Mouse (Mus musculus): Measurements from ENCODE around the gene Zbtb9. TPM values are rescaled to one million over a fixed set of nuclear protein-coding genes. Genes with fewer than 3 reads are reported as not detected.
A peak's percentile ranks its signal among the peaks of the same experiment; 100 is the strongest.
"Not testable (repeated sequence)": the region's sequence is repeated elsewhere in the genome, so short reads cannot be mapped to it uniquely, and the experiment has no call there.

The Zbtb9 gene
- polyA plus RNA-seq, 1 experiment from 2014 or later, result 9.2 TPM

GRCm38 (mm10) chr17:26961572-26962240 is 11.3 kb upstream of the Zbtb9 start:
- no peak for ATAC-seq
- peaks cover 60% of the 10 kb centered on the region for H3K36me3 ChIP-seq
- WGBS (ENCODE audit: insufficient replicate concordance), result 88% methylated on average over 21 of the region's 21 CpGs

GRCm38 (mm10) chr17:26966993-26967392 is 6.0 kb upstream of the Zbtb9 start:
- Histone ChIP-seq H3K36me3 (peaks cover 40% of the 10 kb centered on the region), H3K27ac (no peak overlapping the region), H3K27me3 (replicated peaks) (no peaks in the 10 kb centered on the region), H3K9me3 (replicated peaks) (no peaks in the 10 kb centered on the region), H3K4me2 (no peak overlapping the region), H3K9ac (no peak overlapping the region), H3K4me3 (no peak overlapping the region), H3K4me1 (peaks cover 18% of the 10 kb centered on the region)
- ATAC-seq, result no peak
- 83% methylated on average over 11 of the region's 11 CpGs for WGBS (ENCODE audit: insufficient replicate concordance)

More at GRCm38 (mm10) chr17:26961572-26962240, 11.3 kb upstream of the Zbtb9 start:
- Histone ChIP-seq H3K4me2 (no peak overlapping the region), H3K4me3 (no peak overlapping the region), H3K9ac (no peak overlapping the region), H3K27me3 (replicated peaks) (no peaks in the 10 kb centered on the region), H3K27ac (no peak overlapping the region), H3K4me1 (peaks cover 41% of the 10 kb centered on the region), H3K9me3 (replicated peaks) (no peaks in the 10 kb centered on the region)

- Histone ChIP-seq H3K4me3 (no peak overlapping the region), H3K4me2 (no peak overlapping the region), H3K36me3 (peaks cover 35% of the 10 kb centered on the region), H3K9ac (no peak overlapping the region), H3K9me3 (replicated peaks) (no peaks in the 10 kb centered on the region), H3K27me3 (replicated peaks) (no peaks in the 10 kb centered on the region), H3K27ac (no peak overlapping the region), H3K4me1 (peaks cover 23% of the 10 kb centered on the region)
- WGBS (ENCODE audit: insufficient replicate concordance), result 84% methylated on average over 6 of the region's 6 CpGs
- no peak for ATAC-seq
These were observed 5.5 kb upstream of the Zbtb9 start for GRCm38 (mm10) chr17:26967477-26967876.

GRCm38 (mm10) chr17:26968200-26968611 is 4.8 kb upstream of the Zbtb9 start:
- Histone ChIP-seq H3K9ac (no peak overlapping the region), H3K27me3 (replicated peaks) (no peaks in the 10 kb centered on the region), H3K4me1 (peaks cover 25% of the 10 kb centered on the region), H3K4me2 (no peak overlapping the region), H3K27ac (no peak overlapping the region), H3K9me3 (replicated peaks) (no peaks in the 10 kb centered on the region), H3K36me3 (peaks cover 28% of the 10 kb centered on the region), H3K4me3 (no peak overlapping the region)
- WGBS (ENCODE audit: insufficient replicate concordance), result 79% methylated on average over 6 of the region's 6 CpGs
- no peak for ATAC-seq

- Histone ChIP-seq H3K9me3 (replicated peaks) (no peaks in the 10 kb centered on the region), H3K4me3 (no peak overlapping the region), H3K4me2 (no peak overlapping the region), H3K9ac (no peak overlapping the region), H3K27ac (no peak overlapping the region), H3K27me3 (replicated peaks) (no peaks in the 10 kb centered on the region), H3K36me3 (peaks cover 25% of the 10 kb centered on the region), H3K4me1 (peaks cover 35% of the 10 kb centered on the region)
- ATAC-seq, result no peak
- 81% methylated on average over 6 of the region's 6 CpGs for WGBS (ENCODE audit: insufficient replicate concordance)
These were observed 3.7 kb upstream of the Zbtb9 start for GRCm38 (mm10) chr17:26969257-26969656.

- Histone ChIP-seq H3K4me3 (no peak overlapping the region), H3K9ac (no peak overlapping the region), H3K27me3 (replicated peaks) (no peaks in the 10 kb centered on the region), H3K36me3 (peaks cover 30% of the 10 kb centered on the region), H3K27ac (no peak overlapping the region), H3K9me3 (replicated peaks) (no peaks in the 10 kb centered on the region), H3K4me2 (no peak overlapping the region), H3K4me1 (peaks cover 45% of the 10 kb centered on the region)
- WGBS (ENCODE audit: insufficient replicate concordance), result 44% methylated on average over 12 of the region's 12 CpGs
- no peak for ATAC-seq
These were observed 2.7 kb upstream of the Zbtb9 start for GRCm38 (mm10) chr17:26970221-26970620.

- peak overlapping the region; percentile 88 for H3K9ac ChIP-seq
- H3K36me3 ChIP-seq, result peaks cover 35% of the 10 kb centered on the region
- peaks cover 55% of the 10 kb centered on the region for H3K4me1 ChIP-seq
- peak overlapping the region; percentile 87; the same call in 1 of the 2 replicates for H3K27ac ChIP-seq
- H3K9me3 ChIP-seq (replicated peaks), result no peaks in the 10 kb centered on the region
- H3K4me2 ChIP-seq, result peak overlapping the region; percentile 97
- 66% methylated on average over 7 of the region's 8 CpGs for WGBS (ENCODE audit: insufficient replicate concordance)
- no peaks in the 10 kb centered on the region for H3K27me3 ChIP-seq (replicated peaks)
- no peak for ATAC-seq
- H3K4me3 ChIP-seq, result peak overlapping the region; percentile 84
These were observed 1.6 kb upstream of the Zbtb9 start for GRCm38 (mm10) chr17:26971247-26971905.

- peak overlapping the region; percentile 84 for H3K4me3 ChIP-seq
- 2% methylated on average over 3 of the region's 3 CpGs for WGBS (ENCODE audit: insufficient replicate concordance)
- H3K27ac ChIP-seq, result peak overlapping the region; percentile 87
- ATAC-seq, result no peak
- H3K4me2 ChIP-seq, result peak overlapping the region; percentile 97
- peak overlapping the region; percentile 88 for H3K9ac ChIP-seq
- H3K36me3 ChIP-seq, result peaks cover 35% of the 10 kb centered on the region
- H3K27me3 ChIP-seq (replicated peaks), result no peaks in the 10 kb centered on the region
- peaks cover 55% of the 10 kb centered on the region for H3K4me1 ChIP-seq
- no peaks in the 10 kb centered on the region for H3K9me3 ChIP-seq (replicated peaks)
These were observed 860 bp upstream of the Zbtb9 start for GRCm38 (mm10) chr17:26972107-26972506.

GRCm38 (mm10) chr17:26974547-26974946 is 1.6 kb downstream of the Zbtb9 start:
- Histone ChIP-seq H3K36me3 (peaks cover 47% of the 10 kb centered on the region), H3K27ac (no peak overlapping the region), H3K9ac (peak overlapping the region; percentile 84), H3K4me3 (peak overlapping the region; percentile 84; the same call in 1 of the 2 replicates), H3K4me2 (peak overlapping the region; percentile 97), H3K9me3 (replicated peaks) (no peaks in the 10 kb centered on the region), H3K27me3 (replicated peaks) (no peaks in the 10 kb centered on the region), H3K4me1 (peaks cover 62% of the 10 kb centered on the region)
- WGBS (ENCODE audit: insufficient replicate concordance), result 83% methylated on average over 15 of the region's 15 CpGs
- ATAC-seq, result no peak

GRCm38 (mm10) chr17:26975415-26975814 is 2.4 kb downstream of the Zbtb9 start:
- Histone ChIP-seq H3K4me2 (0 out of 2 replicates have a peak overlapping the region, but pooled peaks have one; percentile 17), H3K36me3 (peaks cover 48% of the 10 kb centered on the region), H3K27me3 (replicated peaks) (no peaks in the 10 kb centered on the region), H3K27ac (no peak overlapping the region), H3K4me1 (peaks cover 60% of the 10 kb centered on the region), H3K9ac (no peak overlapping the region), H3K9me3 (replicated peaks) (no peaks in the 10 kb centered on the region), H3K4me3 (no peak overlapping the region)
- ATAC-seq, result no peak

GRCm38 (mm10) chr17:26977354-26977753 is 4.4 kb downstream of the Zbtb9 start:
- not testable (repeated sequence) for H3K4me3 ChIP-seq; H3K27ac ChIP-seq; H3K4me2 ChIP-seq; ATAC-seq; H3K27me3 ChIP-seq (replicated peaks); H3K9ac ChIP-seq; H3K9me3 ChIP-seq (replicated peaks)
- Histone ChIP-seq H3K4me1 (peaks cover 40% of the 10 kb centered on the region), H3K36me3 (peaks cover 52% of the 10 kb centered on the region)
- 82% methylated on average over 6 of the region's 6 CpGs for WGBS (ENCODE audit: insufficient replicate concordance)

- Histone ChIP-seq H3K4me2 (no peak overlapping the region), H3K9ac (no peak overlapping the region), H3K4me1 (peaks cover 25% of the 10 kb centered on the region), H3K9me3 (replicated peaks) (no peaks in the 10 kb centered on the region), H3K27me3 (replicated peaks) (no peaks in the 10 kb centered on the region), H3K36me3 (peaks cover 52% of the 10 kb centered on the region), H3K4me3 (no peak overlapping the region), H3K27ac (no peak overlapping the region)
- WGBS (ENCODE audit: insufficient replicate concordance), result 60% methylated on average over 2 of the region's 2 CpGs
- ATAC-seq, result no peak
These were observed 6.5 kb downstream of the Zbtb9 start for GRCm38 (mm10) chr17:26979426-26979825.

All from liver, embryonic 12.5 days (tissue).